Mouse (Mus musculus) small intestine, adult 2 months (tissue): ENCODE measurements at regions not wholly inside any gene's neighbourhood (a gene's known extent, or its start where the extent isn't known, plus 50 kb on each side); places are given as distances from the start of the nearest gene placed in this dataset.

Experiments
- H3K27ac ChIP-seq: fragments of 200-500 bp; 2 replicates; pipeline ENCODE4 v1.5.1; 2012; ENCODE audit warnings: low read depth, low read length, control low read depth, inconsistent platforms; ENCODE audit not compliant: insufficient read depth
- H3K27me3 ChIP-seq: fragments of 200-500 bp; 2 replicates; pipeline ENCODE4 v1.6.1; 2012; ENCODE audit warnings: mild to moderate bottlenecking, moderate library complexity, low read length, inconsistent platforms; ENCODE audit not compliant: control insufficient read depth, insufficient read depth
- H3K36me3 ChIP-seq: fragments of 200-500 bp; 2 replicates; pipeline ENCODE4 v1.6.1; 2012; ENCODE audit warnings: mild to moderate bottlenecking, low read length, control low read depth, inconsistent platforms; ENCODE audit not compliant: control insufficient read depth, insufficient read depth
- H3K4me1 ChIP-seq: fragments of 200-500 bp; 2 replicates; pipeline ENCODE4 v1.6.1; 2012; ENCODE audit warnings: low read length, inconsistent platforms, mixed read lengths; ENCODE audit not compliant: control insufficient read depth, insufficient read depth, insufficient read length
- H3K4me3 ChIP-seq: fragments of 200-500 bp; 2 replicates; pipeline ENCODE4 v1.5.1; 2012; ENCODE audit warnings: low read depth, mild to moderate bottlenecking, control low read depth, inconsistent platforms, low read length, moderate library complexity
- CTCF ChIP-seq: fragments of 200-500 bp; IDR thresholded peaks from 2 replicates; pipeline ENCODE4 v1.5.1; 2012; ENCODE audit warnings: low read depth, mild to moderate bottlenecking, control low read depth, inconsistent platforms, low read length, moderate library complexity, mixed read lengths; ENCODE audit not compliant: insufficient replicate concordance, insufficient read length; ENCODE audit errors: extremely low read depth
- POLR2A ChIP-seq: fragments of 200-500 bp; IDR thresholded peaks from 2 replicates; pipeline ENCODE4 v1.6.1; 2012; ENCODE audit warnings: low read depth, mild to moderate bottlenecking, control low read depth, inconsistent platforms, low read length, moderate library complexity
- WGBS: fragments of 180-500 bp; shearing (Covaris S2); methylation state at CpG from one replicate; pipeline ENCODE4 v1.1.7; 2018; 5-methylcytosine and 5-hydroxymethylcytosine counted together

DNA sequence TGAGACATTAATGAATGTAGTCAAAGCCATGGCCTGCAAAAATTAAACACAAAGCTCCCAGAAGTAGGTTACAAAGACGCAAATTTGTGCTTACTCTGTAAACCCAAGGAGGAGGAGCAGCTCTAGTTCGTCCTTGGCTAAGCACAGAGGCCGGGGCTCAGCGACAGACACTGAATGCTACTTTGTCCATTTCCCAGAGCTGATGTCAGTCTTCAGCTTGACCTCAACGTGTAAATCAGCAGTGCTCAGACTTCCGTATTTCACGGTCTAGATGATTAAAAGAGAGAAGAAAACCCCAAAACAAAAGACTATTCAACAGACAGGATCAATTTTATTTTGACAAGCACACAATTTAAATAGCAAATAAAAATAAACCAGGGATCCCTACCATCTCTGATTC is 534.7 kb downstream of the Ptprc start:
- no peaks in the 10 kb centered on the region for H3K4me1 ChIP-seq
- WGBS, result 48% methylated on average over 7 of the region's 7 CpGs
- no peaks in the 10 kb centered on the region for H3K36me3 ChIP-seq
- H3K4me3 ChIP-seq, result no peak overlapping the region
- H3K27ac ChIP-seq, result no peak overlapping the region
- TF ChIP-seq POLR2A, result no peak
- TF ChIP-seq CTCF, result no peak
- no peaks in the 10 kb centered on the region for H3K27me3 ChIP-seq

- no peak overlapping the region for H3K4me3 ChIP-seq
- H3K27me3 ChIP-seq, result no peaks in the 10 kb centered on the region
- 58% methylated on average over 3 of the region's 3 CpGs for WGBS
- no peak for TF ChIP-seq POLR2A
- TF ChIP-seq CTCF, result no peak
- no peaks in the 10 kb centered on the region for H3K4me1 ChIP-seq
- H3K27ac ChIP-seq, result no peak overlapping the region
- H3K36me3 ChIP-seq, result no peaks in the 10 kb centered on the region
Observed at GRCm38 (mm10) chr1:137636947-137637346, 538.6 kb downstream of the Ptprc start.

DNA sequence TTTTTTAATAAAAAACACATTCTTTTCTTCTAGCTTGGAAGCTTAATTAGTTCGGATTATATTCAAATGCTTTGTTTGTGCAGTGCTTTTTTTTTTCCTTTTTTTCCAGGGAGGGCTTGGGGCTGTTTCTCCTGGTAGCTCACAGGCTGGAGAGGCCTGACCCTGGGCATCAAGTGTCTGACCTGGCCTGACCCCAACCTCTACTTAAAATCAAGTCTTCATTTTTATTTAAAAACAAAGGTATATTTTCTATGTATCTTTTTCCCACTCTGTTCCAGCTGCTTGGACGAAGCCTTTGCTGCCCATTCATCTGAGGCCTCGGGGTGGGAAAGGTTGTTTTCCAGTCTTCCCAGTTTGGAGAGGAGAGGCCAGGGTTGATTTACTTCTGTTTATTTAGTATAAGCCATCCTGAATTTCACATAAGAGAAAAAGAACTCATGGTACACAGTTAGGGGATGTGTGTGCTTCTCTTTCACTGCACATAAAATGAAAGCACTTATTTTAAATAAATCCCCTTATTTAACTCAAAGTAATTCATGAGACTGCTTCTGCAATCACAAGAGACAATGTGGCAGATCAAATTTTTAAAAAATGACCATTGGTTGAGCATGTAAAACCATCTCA is 539.1 kb downstream of the Ptprc start:
- Histone ChIP-seq H3K4me3 (no peak overlapping the region), H3K4me1 (no peaks in the 10 kb centered on the region), H3K36me3 (no peaks in the 10 kb centered on the region), H3K27me3 (no peaks in the 10 kb centered on the region), H3K27ac (no peak overlapping the region)
- 65% methylated on average over 3 of the region's 3 CpGs for WGBS
- TF ChIP-seq CTCF, result no peak
- no peak for TF ChIP-seq POLR2A

- 58% methylated on average over 7 of the region's 7 CpGs for WGBS
- no peaks in the 10 kb centered on the region for H3K36me3 ChIP-seq
- no peaks in the 10 kb centered on the region for H3K27me3 ChIP-seq
- H3K4me1 ChIP-seq, result no peaks in the 10 kb centered on the region
- TF ChIP-seq POLR2A (no peak), CTCF (no peak)
- no peak overlapping the region for H3K4me3 ChIP-seq
- H3K27ac ChIP-seq, result no peak overlapping the region
Observed at GRCm38 (mm10) chr1:137635781-137636180, 539.7 kb downstream of the Ptprc start.

DNA sequence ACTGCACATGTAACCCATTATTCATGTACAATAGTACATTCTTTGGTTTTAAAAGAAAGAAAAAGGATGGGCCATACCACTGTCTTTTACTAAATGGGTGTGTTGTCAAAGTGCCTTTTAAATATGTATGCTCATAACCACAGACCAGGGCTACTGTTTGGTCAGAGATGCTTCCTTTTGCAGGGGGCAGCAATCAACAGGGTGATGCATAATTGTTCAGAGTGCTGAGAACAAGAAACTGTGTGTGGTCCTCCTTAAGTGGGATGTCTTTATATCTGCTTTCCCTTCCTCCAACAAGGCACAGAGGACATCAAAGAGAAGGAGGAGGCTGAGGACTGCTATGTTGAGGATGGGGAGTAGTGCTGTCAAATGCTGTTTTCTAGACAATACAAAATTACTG is 544.0 kb downstream of the Ptprc start:
- Histone ChIP-seq H3K4me3 (no peak overlapping the region), H3K27me3 (no peaks in the 10 kb centered on the region), H3K27ac (no peak overlapping the region), H3K36me3 (no peaks in the 10 kb centered on the region), H3K4me1 (no peaks in the 10 kb centered on the region)
- TF ChIP-seq POLR2A (no peak), CTCF (no peak)

GRCm38 (mm10) chr1:137620672-137621071 is 554.8 kb downstream of the Ptprc start:
- no peak overlapping the region for H3K4me3 ChIP-seq
- H3K27me3 ChIP-seq, result no peaks in the 10 kb centered on the region
- no peaks in the 10 kb centered on the region for H3K36me3 ChIP-seq
- H3K4me1 ChIP-seq, result no peaks in the 10 kb centered on the region
- 72% methylated on average over 5 of the region's 5 CpGs for WGBS
- TF ChIP-seq CTCF (no peak), POLR2A (no peak)
- H3K27ac ChIP-seq, result no peak overlapping the region

DNA sequence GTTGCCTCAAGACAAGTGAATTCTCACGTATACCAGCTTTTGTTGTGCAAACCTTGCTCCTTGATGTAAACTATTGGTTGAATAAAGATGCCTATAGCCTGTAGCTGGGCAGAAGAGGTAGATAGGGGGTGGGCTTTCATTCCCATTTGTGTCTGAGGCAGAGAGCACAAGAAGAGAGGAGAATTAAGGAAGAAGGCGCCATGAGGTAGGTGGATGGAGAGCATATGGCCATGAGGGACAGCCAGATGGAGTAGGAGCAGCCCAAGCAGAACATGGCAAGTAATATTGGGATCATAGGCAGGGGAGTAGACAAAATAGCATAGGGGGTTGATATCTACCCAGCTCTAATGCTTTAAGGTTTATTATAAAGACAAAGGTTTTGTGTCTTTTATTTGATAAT is 557.3 kb downstream of the Ptprc start:
- WGBS, result 84% methylated on average over 2 of the region's 2 CpGs
- Histone ChIP-seq H3K27me3 (no peaks in the 10 kb centered on the region), H3K27ac (no peak overlapping the region), H3K4me3 (no peak overlapping the region), H3K4me1 (no peaks in the 10 kb centered on the region), H3K36me3 (no peaks in the 10 kb centered on the region)
- no peak for TF ChIP-seq POLR2A
- no peak for TF ChIP-seq CTCF
